Mouse (Mus musculus) cortical plate, adult 2 months (tissue): ENCODE measurements at regions not wholly inside any gene's neighbourhood (a gene's known extent, or its start where the extent isn't known, plus 50 kb on each side); places are given as distances from the start of the nearest gene placed in this dataset.

Experiments
- H3K27ac ChIP-seq: fragments of 200-500 bp; 2 replicates; pipeline ENCODE4 v1.5.1; 2012; ENCODE audit warnings: low read length, control low read depth, inconsistent platforms; ENCODE audit not compliant: insufficient read depth
- H3K4me1 ChIP-seq: fragments of 200-500 bp; 2 replicates; pipeline ENCODE4 v1.6.1; 2011; ENCODE audit warnings: low read length; ENCODE audit not compliant: control insufficient read depth, insufficient read depth
- H3K4me3 ChIP-seq: fragments of 200-500 bp; 2 replicates; pipeline ENCODE4 v1.5.1; 2011; ENCODE audit warnings: mild to moderate bottlenecking, low read length, control low read depth; ENCODE audit not compliant: insufficient read depth
- CTCF ChIP-seq: fragments of 200-500 bp; IDR thresholded peaks from 2 replicates; pipeline ENCODE4 v1.5.1; 2011; ENCODE audit warnings: mild to moderate bottlenecking, control low read depth, low read length; ENCODE audit not compliant: insufficient read depth; ENCODE audit errors: extremely low read depth
- POLR2A ChIP-seq: fragments of 200-500 bp; IDR thresholded peaks from 2 replicates; pipeline ENCODE4 v1.6.1; 2011; ENCODE audit warnings: mild to moderate bottlenecking, low read length, control low read depth; ENCODE audit not compliant: insufficient read depth; ENCODE audit errors: extremely low read depth

- no peak overlapping the region for H3K4me3 ChIP-seq
- no peak for TF ChIP-seq CTCF
- no peak for TF ChIP-seq POLR2A
- no peaks in the 10 kb centered on the region for H3K4me1 ChIP-seq
- no peak overlapping the region for H3K27ac ChIP-seq
Observed at GRCm38 (mm10) chr5:49909483-49909882, 149.3 kb downstream of the Adgra3 start.

GRCm38 (mm10) chr5:49896106-49896505, 162.7 kb downstream of the Adgra3 start:
- H3K4me3 ChIP-seq, result no peak overlapping the region
- TF ChIP-seq CTCF (no peak), POLR2A (no peak)
- no peak overlapping the region for H3K27ac ChIP-seq
- H3K4me1 ChIP-seq, result no peaks in the 10 kb centered on the region

- TF ChIP-seq CTCF, result no peak
- TF ChIP-seq POLR2A, result no peak
- H3K4me3 ChIP-seq, result no peak overlapping the region
- no peak overlapping the region for H3K27ac ChIP-seq
- H3K4me1 ChIP-seq, result no peaks in the 10 kb centered on the region
Observed at GRCm38 (mm10) chr5:49880383-49880782, 178.4 kb downstream of the Adgra3 start.

DNA sequence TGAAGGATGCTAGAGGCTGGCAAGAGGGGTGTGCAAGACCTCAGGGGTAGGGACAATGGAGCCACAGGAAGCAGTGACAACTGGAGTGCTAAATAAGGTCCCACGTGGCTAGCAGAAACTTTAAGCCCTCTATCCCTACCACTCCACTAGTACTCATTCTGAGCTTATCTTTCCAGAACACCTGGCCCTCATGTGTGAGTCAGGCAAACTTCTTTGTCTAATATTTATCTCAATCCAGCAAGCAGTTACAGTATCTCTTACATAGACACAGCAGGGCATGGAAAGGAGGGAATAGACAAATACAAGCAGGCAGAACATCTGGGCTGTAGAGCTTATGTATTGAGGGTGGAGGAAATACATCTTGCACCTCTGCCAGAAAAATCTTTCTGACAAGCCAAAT, 182.6 kb downstream of the Adgra3 start:
- no peak overlapping the region for H3K4me3 ChIP-seq
- TF ChIP-seq POLR2A, result no peak
- TF ChIP-seq CTCF, result no peak
- no peak overlapping the region for H3K27ac ChIP-seq
- no peaks in the 10 kb centered on the region for H3K4me1 ChIP-seq

GRCm38 (mm10) chr5:49857202-49857601, 201.6 kb downstream of the Adgra3 start:
- TF ChIP-seq POLR2A, result no peak
- peak; percentile 44 for TF ChIP-seq CTCF
- no peaks in the 10 kb centered on the region for H3K4me1 ChIP-seq
- H3K27ac ChIP-seq, result no peak overlapping the region
- H3K4me3 ChIP-seq, result no peak overlapping the region

DNA sequence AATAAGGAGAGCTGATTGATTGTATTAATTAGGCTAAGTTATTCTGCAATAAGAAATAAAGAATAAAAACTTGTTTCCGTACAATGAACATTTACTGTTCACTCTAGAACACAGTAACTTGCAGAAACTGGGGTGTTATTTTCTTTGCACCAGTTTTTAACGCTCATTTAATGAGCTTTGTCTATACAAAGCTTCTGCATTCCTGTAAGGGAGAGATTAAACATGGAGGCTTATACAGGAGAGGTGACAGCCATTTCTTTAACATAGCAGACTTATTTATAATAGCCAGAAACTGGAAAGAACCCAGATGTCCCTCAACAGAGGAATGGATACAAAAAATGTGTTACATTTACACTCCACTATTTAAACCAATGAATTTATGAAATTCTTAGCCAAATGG, 202.8 kb downstream of the Adgra3 start:
- TF ChIP-seq CTCF (no peak), POLR2A (no peak)
- Histone ChIP-seq H3K4me1 (no peaks in the 10 kb centered on the region), H3K4me3 (no peak overlapping the region), H3K27ac (no peak overlapping the region)

- TF ChIP-seq POLR2A (no peak), CTCF (no peak)
- Histone ChIP-seq H3K4me3 (no peak overlapping the region), H3K27ac (no peak overlapping the region), H3K4me1 (no peaks in the 10 kb centered on the region)
Observed at GRCm38 (mm10) chr5:49848680-49849079, 210.1 kb downstream of the Adgra3 start.

- Histone ChIP-seq H3K4me3 (no peak overlapping the region), H3K4me1 (no peaks in the 10 kb centered on the region), H3K27ac (no peak overlapping the region)
- no peak for TF ChIP-seq CTCF
- no peak for TF ChIP-seq POLR2A
Observed at GRCm38 (mm10) chr5:49848174-49848573, 210.6 kb downstream of the Adgra3 start.

- Histone ChIP-seq H3K4me1 (no peaks in the 10 kb centered on the region), H3K4me3 (no peak overlapping the region), H3K27ac (no peak overlapping the region)
- no peak for TF ChIP-seq POLR2A
- TF ChIP-seq CTCF, result no peak
Observed at GRCm38 (mm10) chr5:49818832-49819231, 240.0 kb downstream of the Adgra3 start.

DNA sequence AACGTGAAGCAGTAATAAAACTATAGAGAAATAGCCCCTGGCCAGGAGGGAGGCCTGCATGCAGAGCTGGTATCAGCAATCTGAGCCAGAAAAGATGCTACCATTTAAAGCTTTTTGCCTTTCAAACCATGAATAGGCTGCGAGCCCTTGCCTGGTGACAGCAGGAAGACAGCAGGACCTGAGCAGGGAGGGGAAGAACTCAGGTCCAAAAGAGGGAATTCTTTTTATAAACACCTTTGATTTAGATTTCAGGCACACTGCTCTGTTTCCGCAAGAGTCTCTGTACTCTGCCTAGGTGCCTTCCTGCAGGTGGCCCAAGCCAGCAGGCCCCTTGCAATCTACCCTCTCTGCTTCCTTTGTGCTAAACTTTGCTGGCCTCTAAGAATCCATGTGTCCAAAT, 242.1 kb downstream of the Adgra3 start:
- H3K27ac ChIP-seq, result no peak overlapping the region
- TF ChIP-seq POLR2A (no peak), CTCF (no peak)
- no peak overlapping the region for H3K4me3 ChIP-seq
- no peaks in the 10 kb centered on the region for H3K4me1 ChIP-seq

GRCm38 (mm10) chr5:49813335-49813734, 245.5 kb downstream of the Adgra3 start:
- Histone ChIP-seq H3K4me3 (no peak overlapping the region), H3K27ac (no peak overlapping the region), H3K4me1 (no peaks in the 10 kb centered on the region)
- TF ChIP-seq POLR2A, result no peak
- TF ChIP-seq CTCF, result no peak
